Mouse (Mus musculus) kidney, adult 2 months (tissue): Measurements from ENCODE around the gene Plscr2.

Source experiments
- CTCF ChIP-seq: fragments of 200-500 bp; conservative IDR thresholded peaks from 2 replicates; pipeline ENCODE4 v1.5.1; 2011; ENCODE audit warnings: low read depth, mild to moderate bottlenecking, control low read depth, low read length, moderate library complexity, mixed read lengths; ENCODE audit not compliant: insufficient read depth, insufficient read length
- POLR2A ChIP-seq: fragments of 200-500 bp; IDR thresholded peaks from one replicate; pipeline ENCODE4 v1.6.1; 2011; ENCODE audit warnings: low read depth, low read length, control low read depth

DNA sequence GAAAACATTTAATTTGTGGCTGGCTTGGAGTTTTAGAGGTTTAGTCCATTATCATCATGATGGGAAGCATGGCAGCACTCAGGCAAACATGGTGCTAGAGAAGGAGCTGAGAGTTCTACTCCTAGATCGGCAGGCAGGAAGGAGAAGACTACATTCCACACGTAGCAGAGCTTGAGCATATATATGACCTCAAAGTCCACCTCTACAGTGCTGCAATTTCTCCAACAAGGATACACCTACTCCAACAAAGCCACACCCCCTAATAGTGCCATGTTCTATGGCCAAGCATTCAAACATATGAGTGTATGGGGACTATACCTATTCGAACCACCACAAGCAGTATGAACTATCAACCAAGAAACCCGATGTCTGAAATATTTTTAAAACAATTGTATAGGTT is 56.0 kb downstream of the Plscr2 start:
- no peak for TF ChIP-seq POLR2A
- no peak for TF ChIP-seq CTCF
